Mouse (Mus musculus): ENCODE data around the gene Arhgap10.

- no peak for TF ChIP-seq POLR2A (IDR thresholded peaks at IDR 0.05; ENCODE audit: extremely low read depth, insufficient read depth, low read length)
- TF ChIP-seq CTCF (IDR thresholded peaks at IDR 0.05; ENCODE audit: extremely low read depth, insufficient read depth, low read length): no peak
Measured at GRCm38 (mm10) chr8:77310026-77310425, 207.7 kb downstream of the Arhgap10 start.
